Mouse (Mus musculus) heart, adult 9 months (tissue): ENCODE results near the gene Lrrc17.
A peak's percentile ranks its signal among the peaks of the same experiment; 100 is the strongest.

Experiments
- DNase-seq, 2 experiments: peaks; one replicate each; pipeline ENCODE4 v3.0.0; 2022; ENCODE audit warnings: low spot score in 2 of 2

Lrrc17 gene

GRCm38 (mm10) chr5:21543409-21544201 is at the start of gene Lrrc17:
Gene Lrrc17, plus strand, starts transcription at chr5:21543559.
- peak; percentile 51 to 56 for DNase-seq

GRCm38 (mm10) chr5:21494781-21495180 is 48.6 kb upstream of the Lrrc17 start:
- DNase-seq, result no peak

GRCm38 (mm10) chr5:21496321-21496720 is 47.0 kb upstream of the Lrrc17 start:
- DNase-seq, result peak; percentile 50 to 63

- peak; percentile 40 to 51 for DNase-seq
Measured at GRCm38 (mm10) chr5:21496881-21497280, 46.5 kb upstream of the Lrrc17 start.

- DNase-seq, result no peak
Measured at GRCm38 (mm10) chr5:21498490-21498889, 44.9 kb upstream of the Lrrc17 start.

- no peak for DNase-seq
Measured at GRCm38 (mm10) chr5:21498925-21499324, 44.4 kb upstream of the Lrrc17 start.

- no peak for DNase-seq
Measured at GRCm38 (mm10) chr5:21500133-21500532, 43.2 kb upstream of the Lrrc17 start.

GRCm38 (mm10) chr5:21500941-21501340 is 42.4 kb upstream of the Lrrc17 start:
- no peak for DNase-seq

GRCm38 (mm10) chr5:21502936-21503610 is 40.3 kb upstream of the Lrrc17 start:
- DNase-seq, result no peak

- DNase-seq, result no peak
Measured at GRCm38 (mm10) chr5:21505159-21505558, 38.2 kb upstream of the Lrrc17 start.

GRCm38 (mm10) chr5:21506887-21507286 is 36.5 kb upstream of the Lrrc17 start:
- DNase-seq, result no peak

- no peak for DNase-seq
Measured at GRCm38 (mm10) chr5:21509801-21510200, 33.6 kb upstream of the Lrrc17 start.

GRCm38 (mm10) chr5:21513363-21513762 is 30.0 kb upstream of the Lrrc17 start:
- no peak for DNase-seq

- peak in 1 of 2 experiments; percentile 32 for DNase-seq
Measured at GRCm38 (mm10) chr5:21517562-21517961, 25.8 kb upstream of the Lrrc17 start.

GRCm38 (mm10) chr5:21518207-21518606 is 25.2 kb upstream of the Lrrc17 start:
- no peak for DNase-seq

- no peak for DNase-seq
Measured at GRCm38 (mm10) chr5:21519166-21519565, 24.2 kb upstream of the Lrrc17 start.

- no peak for DNase-seq
Measured at GRCm38 (mm10) chr5:21526835-21527485, 16.4 kb upstream of the Lrrc17 start.

- DNase-seq, result peak; percentile 70 to 74
Measured at GRCm38 (mm10) chr5:21527488-21527911, 15.9 kb upstream of the Lrrc17 start.

GRCm38 (mm10) chr5:21528068-21528842 is 15.1 kb upstream of the Lrrc17 start:
- DNase-seq, result peak; percentile 62 to 65

- DNase-seq, result peak in 1 of 2 experiments; percentile 13
Measured at GRCm38 (mm10) chr5:21529110-21529720, 14.1 kb upstream of the Lrrc17 start.

GRCm38 (mm10) chr5:21532126-21532525 is 11.2 kb upstream of the Lrrc17 start:
- DNase-seq, result no peak
